Mouse (Mus musculus) mature B cell (primary cell): ENCODE measurements around the gene Adcy10.

Experiments used
- in situ Hi-C: fragments of 300-500 bp; cut with MboI; formaldehyde crosslinking; loops from 2 replicates; pipeline ENCODE4 v1.14.3; 2019

Gene Adcy10

GRCm38 (mm10) chr1:165604203-165604602 is 119.2 kb downstream of the Adcy10 start:
- in situ Hi-C loops: no loop called here

GRCm38 (mm10) chr1:165605108-165605507 is 120.1 kb downstream of the Adcy10 start:
- in situ Hi-C loops: no loop called here

- in situ Hi-C loops: no loop called here
Measured at GRCm38 (mm10) chr1:165605774-165606173, 120.8 kb downstream of the Adcy10 start.

- in situ Hi-C loops: no loop called here
Measured at GRCm38 (mm10) chr1:165608904-165609303, 123.9 kb downstream of the Adcy10 start.

- in situ Hi-C loops: no loop called here
Measured at GRCm38 (mm10) chr1:165609495-165610320, 124.7 kb downstream of the Adcy10 start.

GRCm38 (mm10) chr1:165610321-165610999 is 125.5 kb downstream of the Adcy10 start:
- in situ Hi-C loops: no loop called here

GRCm38 (mm10) chr1:165612714-165613113 is 127.7 kb downstream of the Adcy10 start:
- in situ Hi-C loops: no loop called here

- in situ Hi-C loops: no loop called here
Measured at GRCm38 (mm10) chr1:165613926-165614325, 128.9 kb downstream of the Adcy10 start.

- in situ Hi-C loops: no loop called here
Measured at GRCm38 (mm10) chr1:165614793-165615192, 129.8 kb downstream of the Adcy10 start.

GRCm38 (mm10) chr1:165616652-165617051 is 131.7 kb downstream of the Adcy10 start:
- in situ Hi-C loops: no loop called here

GRCm38 (mm10) chr1:165617166-165617891 is 132.3 kb downstream of the Adcy10 start:
- in situ Hi-C loops: no loop called here

GRCm38 (mm10) chr1:165618201-165618624 is 133.2 kb downstream of the Adcy10 start:
- in situ Hi-C loops: no loop called here

- in situ Hi-C loops: loop anchor here (25.0 kb wide), 1 partner anchor 537 kb away; no protein-coding TSS in a partner anchor
Measured at GRCm38 (mm10) chr1:165625058-165625457, 140.1 kb downstream of the Adcy10 start.

- in situ Hi-C loops: loop anchor here (25.0 kb wide), 1 partner anchor 536 kb away; no protein-coding TSS in a partner anchor
Measured at GRCm38 (mm10) chr1:165625896-165626295, 140.9 kb downstream of the Adcy10 start.
